Mouse (Mus musculus) thymus, postnatal 36 days (tissue): Measurements from ENCODE around the gene Zmat5.
"Not testable (repeated sequence)": the region's sequence is repeated elsewhere in the genome, so short reads cannot be mapped to it uniquely, and the experiment has no call there.

Experiments used
- DNase-seq, 2 experiments: peaks; one replicate each; pipeline ENCODE4 v3.0.0; 2022; ENCODE audit warnings: mixed read lengths in 2 of 2

Gene Zmat5

GRCm38 (mm10) chr11:4690353-4690752 lies 14.1 kb upstream of the Zmat5 start:
- no peak for DNase-seq

- DNase-seq = no peak
These were observed 13.3 kb upstream of the Zmat5 start for GRCm38 (mm10) chr11:4691213-4691612.

- no peak for DNase-seq
These were observed 12.3 kb upstream of the Zmat5 start for GRCm38 (mm10) chr11:4692162-4692561.

GRCm38 (mm10) chr11:4697043-4697983 lies 7.2 kb upstream of the Zmat5 start:
- no peak for DNase-seq

GRCm38 (mm10) chr11:4700726-4701125 lies 3.8 kb upstream of the Zmat5 start:
- no peak for DNase-seq

GRCm38 (mm10) chr11:4703688-4704071 lies 798 bp upstream of the Zmat5 start:
- DNase-seq = no peak

GRCm38 (mm10) chr11:4705178-4705577 lies 700 bp downstream of the Zmat5 start:
- no peak for DNase-seq

- DNase-seq = not testable (repeated sequence)
These were observed 5.7 kb downstream of the Zmat5 start for GRCm38 (mm10) chr11:4710188-4710587.

GRCm38 (mm10) chr11:4712822-4713221 lies 8.3 kb downstream of the Zmat5 start:
- no peak for DNase-seq

GRCm38 (mm10) chr11:4714727-4715126 lies 10.2 kb downstream of the Zmat5 start:
- no peak for DNase-seq

GRCm38 (mm10) chr11:4715596-4715995 lies 11.1 kb downstream of the Zmat5 start:
- no peak for DNase-seq

GRCm38 (mm10) chr11:4716530-4717236 lies 12.2 kb downstream of the Zmat5 start:
- DNase-seq = no peak

- no peak for DNase-seq
These were observed 14.1 kb downstream of the Zmat5 start for GRCm38 (mm10) chr11:4718548-4718947.

GRCm38 (mm10) chr11:4719961-4720360 lies 15.5 kb downstream of the Zmat5 start:
- no peak for DNase-seq

GRCm38 (mm10) chr11:4720393-4720792 lies 15.9 kb downstream of the Zmat5 start:
- no peak for DNase-seq

- no peak for DNase-seq
These were observed 16.6 kb downstream of the Zmat5 start for GRCm38 (mm10) chr11:4720900-4721580.

GRCm38 (mm10) chr11:4721728-4722127 lies 17.2 kb downstream of the Zmat5 start:
- no peak for DNase-seq

GRCm38 (mm10) chr11:4729603-4730002 lies 25.1 kb downstream of the Zmat5 start:
- no peak for DNase-seq

- DNase-seq = no peak
These were observed 25.6 kb downstream of the Zmat5 start for GRCm38 (mm10) chr11:4730096-4730495.

- no peak for DNase-seq
These were observed 26.4 kb downstream of the Zmat5 start for GRCm38 (mm10) chr11:4730913-4731312.

GRCm38 (mm10) chr11:4731781-4732180 lies 27.3 kb downstream of the Zmat5 start:
- no peak for DNase-seq

- no peak for DNase-seq
These were observed 29.7 kb downstream of the Zmat5 start for GRCm38 (mm10) chr11:4734179-4734578.

- DNase-seq = no peak
These were observed 31.9 kb downstream of the Zmat5 start for GRCm38 (mm10) chr11:4736355-4736754.
